Mouse (Mus musculus): ENCODE measurements around the gene Vmn1r81.

The Vmn1r81 gene

DNA sequence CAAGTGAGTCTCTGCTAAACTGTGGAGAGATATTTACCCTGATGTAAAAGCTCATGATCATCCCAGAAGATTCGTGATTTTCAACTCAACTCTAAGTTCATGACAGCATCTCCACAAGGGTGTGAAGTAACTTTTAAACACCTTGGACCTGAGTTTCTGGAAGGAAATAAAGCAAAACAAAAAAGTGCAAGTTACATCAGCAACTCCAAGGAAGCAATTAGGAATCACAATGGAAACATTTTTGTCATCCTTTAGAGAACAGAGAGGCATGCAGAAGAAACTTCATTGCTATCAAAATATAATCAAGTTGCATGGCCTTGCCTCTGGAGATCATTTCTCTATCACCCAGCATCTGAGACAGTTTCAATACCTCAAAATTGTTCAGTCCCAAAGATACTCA is at the start of gene Vmn1r81:
TSS of gene Vmn1r81 (minus strand) at position 101 of the 400 bp plus-strand sequence.
- DNase-seq (ENCODE audit: low read depth, low spot score), result no peak

- DNase-seq (ENCODE audit: low read depth, low spot score), result no peak
These were observed 32.1 kb upstream of the Vmn1r81 start, which contains the start of gene Vmn1r82 for GRCm38 (mm10) chr7:12300130-12300529. TSS of gene Vmn1r82 (plus strand) at chr7:12300430.

DNA sequence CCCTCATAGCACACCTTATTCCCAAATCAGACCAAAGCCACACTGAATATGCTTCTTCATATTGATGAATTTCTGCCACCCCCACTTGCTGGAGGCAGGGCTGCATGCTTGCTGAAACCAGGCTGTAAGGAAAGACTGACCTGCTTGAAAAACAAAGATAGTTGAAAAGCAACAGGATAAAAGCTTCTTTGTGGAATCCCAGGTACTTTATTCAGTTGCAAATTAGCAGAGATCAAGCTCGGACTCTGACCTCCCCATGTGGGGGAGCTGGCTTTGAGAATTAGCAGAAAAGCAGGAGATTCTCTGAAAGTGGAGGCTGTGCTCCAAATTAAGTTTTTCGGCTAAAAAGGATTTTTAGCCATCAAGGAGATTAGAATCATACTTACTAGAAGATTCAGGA is 63.9 kb downstream of the Vmn1r81 start:
- peak; percentile 48 for DNase-seq (ENCODE audit: low read depth, low spot score)

Measured in ZHBTc4 (cell line).